Mouse (Mus musculus): ENCODE data around the gene Ccpg1os. TPM values are rescaled to one million over a fixed set of nuclear protein-coding genes. Genes with fewer than 3 reads are reported as not detected.

Gene Ccpg1os
- polyA plus RNA-seq, 1 experiment from 2014 or later = 13.3 TPM

- DNase-seq (ENCODE audit: low spot score) = no peak
These were observed 2.5 kb upstream of the Ccpg1os start for GRCm38 (mm10) chr9:72987703-72988102.

GRCm38 (mm10) chr9:72983066-72983465 is 2.1 kb downstream of the Ccpg1os start:
- DNase-seq (ENCODE audit: low spot score) = no peak

DNA sequence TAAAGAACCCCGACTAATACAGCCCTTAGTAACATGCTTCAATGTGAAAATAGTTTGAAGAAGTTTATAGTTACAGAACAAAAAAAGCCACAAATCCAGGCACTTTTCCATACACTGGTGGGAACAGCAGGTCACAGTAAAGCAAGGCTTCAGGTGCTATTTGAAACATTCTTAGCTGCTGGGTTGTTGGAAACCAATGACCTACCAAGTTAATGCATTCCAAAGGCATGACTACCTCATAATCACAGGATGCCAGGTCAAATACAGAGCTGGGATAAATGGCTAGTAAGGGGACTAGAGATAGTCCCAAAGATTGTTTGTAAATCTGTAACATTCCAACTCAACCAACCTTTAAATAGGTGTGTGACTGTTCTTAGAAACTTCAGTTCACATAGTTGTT is 9.9 kb downstream of the Ccpg1os start:
- no peak for DNase-seq (ENCODE audit: low spot score)

GRCm38 (mm10) chr9:72974734-72975133 is 10.4 kb downstream of the Ccpg1os start:
- DNase-seq (ENCODE audit: low spot score) = no peak

GRCm38 (mm10) chr9:72972984-72973383 is 12.2 kb downstream of the Ccpg1os start:
- no peak for DNase-seq (ENCODE audit: low spot score)

DNA sequence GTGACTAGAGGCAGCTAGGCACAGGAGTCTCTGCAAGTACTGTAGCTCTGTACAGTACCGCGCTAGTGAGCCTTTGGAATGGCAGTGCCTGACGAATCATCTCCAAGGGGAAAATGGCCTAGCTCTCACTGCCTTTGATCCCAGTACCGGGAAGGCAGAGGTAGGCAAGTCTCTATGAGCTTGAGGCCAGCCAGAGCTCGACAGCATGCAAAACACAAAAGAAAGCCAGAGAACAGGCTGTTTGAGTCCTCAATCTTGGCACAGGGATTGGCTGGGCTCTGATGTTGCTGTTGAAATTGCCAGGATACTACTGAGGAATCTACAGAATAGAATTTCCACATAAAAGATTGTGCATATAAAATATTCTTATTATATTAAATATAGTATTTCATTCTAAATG is 12.7 kb downstream of the Ccpg1os start:
- no peak for DNase-seq (ENCODE audit: low spot score)

GRCm38 (mm10) chr9:72969874-72970273 is 15.3 kb downstream of the Ccpg1os start:
- DNase-seq (ENCODE audit: low spot score) = peak; percentile 72

DNA sequence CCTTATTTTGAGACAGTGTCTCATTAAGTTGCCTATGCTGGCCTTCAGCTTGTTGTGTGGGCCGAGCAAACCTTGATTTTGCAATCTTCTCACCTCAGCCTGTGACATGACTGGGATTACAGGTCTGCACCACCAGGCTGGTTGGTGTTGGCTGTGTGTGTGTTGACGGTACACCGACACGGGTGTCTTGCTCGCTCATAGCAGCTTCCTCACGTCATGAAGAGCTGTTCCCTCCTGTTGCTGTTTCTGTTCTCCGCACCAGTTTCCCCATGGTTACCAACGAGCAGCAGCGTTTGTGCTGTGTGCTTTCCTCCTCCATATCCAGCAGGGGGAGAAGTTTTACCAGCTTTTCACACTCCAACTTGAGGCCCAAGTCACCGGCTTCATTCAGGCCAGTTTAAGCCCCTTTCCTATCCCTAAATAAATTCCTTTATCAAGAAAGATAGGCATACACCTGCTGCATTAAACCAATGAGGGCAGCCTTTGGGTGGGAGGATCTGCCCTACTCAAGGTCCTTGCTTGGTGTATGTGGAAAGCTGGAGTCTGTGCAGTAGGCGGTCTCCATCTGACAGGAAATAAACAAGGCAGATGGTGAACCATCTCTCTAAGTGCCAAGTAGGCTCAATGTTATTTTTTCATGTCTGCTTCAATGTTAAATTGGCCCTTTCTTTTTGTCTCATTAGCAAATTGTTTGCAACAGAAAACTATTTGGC is 16.7 kb downstream of the Ccpg1os start:
- peak; percentile 80 for DNase-seq (ENCODE audit: low spot score)

DNA sequence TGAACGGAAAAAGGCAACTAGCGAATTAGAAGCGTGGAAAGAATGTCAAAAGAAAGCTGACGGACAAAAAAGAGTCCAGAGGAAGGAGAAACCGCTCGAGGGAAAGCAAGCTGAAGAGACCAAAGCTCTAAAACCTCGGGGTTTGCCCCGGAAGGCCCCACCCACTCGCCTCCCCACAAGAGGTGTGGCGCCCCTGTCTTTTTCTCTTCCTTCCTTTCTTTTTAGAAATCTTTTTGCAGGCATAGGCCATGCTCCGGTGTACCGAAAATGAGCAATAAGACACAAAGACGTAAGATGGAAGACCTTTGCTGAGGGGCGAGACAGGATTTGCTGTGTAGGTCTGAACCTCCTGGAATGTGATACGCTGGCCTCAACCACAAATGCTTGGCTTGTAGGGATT is 23.2 kb downstream of the Ccpg1os start:
- peak; percentile 70 for DNase-seq (ENCODE audit: low spot score)

- DNase-seq (ENCODE audit: low spot score) = no peak
These were observed 23.8 kb downstream of the Ccpg1os start for GRCm38 (mm10) chr9:72961346-72961745.

DNA sequence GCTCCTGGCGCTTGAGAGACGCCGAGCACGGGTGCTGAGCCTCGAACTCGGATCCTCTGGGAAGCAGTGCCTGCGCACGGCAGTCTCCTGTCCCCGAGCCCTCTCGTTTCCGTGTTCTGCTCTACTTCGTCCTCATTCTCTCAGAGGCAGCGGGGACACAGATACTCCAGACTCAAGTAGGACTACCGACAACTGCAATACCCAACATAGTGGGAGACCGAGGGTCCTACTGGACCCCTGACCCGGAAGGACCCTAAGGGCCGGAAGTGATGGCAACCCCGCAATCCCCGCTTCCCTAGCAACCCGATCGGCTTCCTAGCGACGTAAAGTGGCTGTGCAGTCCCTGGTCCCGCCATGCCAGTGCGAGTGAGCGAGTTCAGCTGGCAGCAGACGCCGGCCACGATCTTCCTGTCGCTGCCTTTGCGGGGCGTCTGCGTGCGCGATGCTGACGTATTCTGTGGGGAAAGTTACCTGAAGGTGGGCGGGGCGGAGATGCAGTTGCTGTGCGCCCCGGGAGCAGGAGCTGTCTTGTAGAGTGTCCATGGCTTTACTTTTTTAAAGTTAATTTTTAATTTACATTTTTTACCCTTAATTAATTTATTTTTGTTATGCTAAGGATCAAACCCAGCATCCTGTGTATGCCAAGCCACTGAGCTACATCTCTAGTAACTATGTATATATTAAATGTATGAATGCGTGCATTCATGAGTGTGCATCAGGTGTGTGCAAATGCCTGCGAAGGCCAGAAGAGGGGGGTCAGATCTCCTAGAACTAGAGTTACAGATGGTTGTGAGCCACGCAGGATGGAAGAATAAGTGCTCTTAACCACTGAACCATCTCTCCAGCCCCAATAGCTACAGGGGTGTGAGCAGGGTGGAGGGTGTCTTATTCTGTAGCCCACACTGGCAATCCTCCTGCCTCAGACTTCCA is 26.4 kb downstream of the Ccpg1os start, which contains the start of the genes Dyx1c1 and Gm44503:
Gene Dyx1c1, plus strand, starts transcription at position 265 of the 930 bp plus-strand sequence.
Gene Gm44503, plus strand, starts transcription at position 332 of the 930 bp plus-strand sequence.
- DNase-seq (ENCODE audit: low spot score) = peak; percentile 91

- DNase-seq (ENCODE audit: low spot score) = peak; percentile 62
These were observed 29.6 kb downstream of the Ccpg1os start for GRCm38 (mm10) chr9:72955546-72955945.

GRCm38 (mm10) chr9:72954746-72955145 is 30.4 kb downstream of the Ccpg1os start:
- peak; percentile 33 for DNase-seq (ENCODE audit: low spot score)

DNA sequence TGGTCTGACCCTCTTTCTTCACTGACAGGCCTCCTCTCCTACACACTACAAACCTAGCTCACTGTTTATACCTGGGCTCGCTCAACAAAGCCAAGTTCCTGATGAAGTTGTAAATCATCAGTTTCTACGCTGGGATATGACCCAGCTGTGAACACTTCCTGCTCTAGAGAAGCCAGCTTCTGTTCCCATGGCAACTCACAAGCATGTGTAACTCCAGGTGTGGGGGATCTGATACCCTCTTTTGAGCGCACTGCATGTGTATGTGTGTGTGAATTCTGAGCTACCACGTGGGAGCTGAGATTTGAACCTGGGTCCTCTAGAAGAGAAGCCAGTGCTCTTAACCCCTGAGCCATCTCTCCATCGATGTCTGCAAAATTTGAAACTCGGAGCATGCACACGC is 35.6 kb downstream of the Ccpg1os start:
- DNase-seq (ENCODE audit: low spot score) = peak; percentile 58

GRCm38 (mm10) chr9:72947010-72947409 is 38.2 kb downstream of the Ccpg1os start:
- DNase-seq (ENCODE audit: low spot score) = no peak

GRCm38 (mm10) chr9:72944286-72944685 is 40.9 kb downstream of the Ccpg1os start:
- DNase-seq (ENCODE audit: low spot score) = no peak

DNA sequence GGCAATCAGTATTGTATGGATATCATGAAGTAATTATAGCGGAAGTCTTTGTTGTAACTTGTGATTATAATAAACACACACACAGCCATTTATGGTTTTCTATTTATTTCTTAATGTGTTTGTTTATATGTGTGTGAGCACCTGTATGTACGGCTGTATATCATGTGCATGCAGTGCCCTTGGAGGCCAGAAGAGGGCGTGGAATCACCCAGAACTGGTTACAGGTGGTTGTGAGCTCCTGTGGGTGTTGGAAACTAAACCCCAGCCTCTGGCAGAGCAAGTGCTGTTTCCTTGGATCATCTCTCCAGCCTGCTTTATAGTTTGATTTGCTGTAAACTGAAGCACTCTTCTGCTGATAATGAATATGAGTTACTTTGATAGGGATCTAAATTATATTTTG is 41.8 kb downstream of the Ccpg1os start:
- DNase-seq (ENCODE audit: low spot score) = peak; percentile 17

DNA sequence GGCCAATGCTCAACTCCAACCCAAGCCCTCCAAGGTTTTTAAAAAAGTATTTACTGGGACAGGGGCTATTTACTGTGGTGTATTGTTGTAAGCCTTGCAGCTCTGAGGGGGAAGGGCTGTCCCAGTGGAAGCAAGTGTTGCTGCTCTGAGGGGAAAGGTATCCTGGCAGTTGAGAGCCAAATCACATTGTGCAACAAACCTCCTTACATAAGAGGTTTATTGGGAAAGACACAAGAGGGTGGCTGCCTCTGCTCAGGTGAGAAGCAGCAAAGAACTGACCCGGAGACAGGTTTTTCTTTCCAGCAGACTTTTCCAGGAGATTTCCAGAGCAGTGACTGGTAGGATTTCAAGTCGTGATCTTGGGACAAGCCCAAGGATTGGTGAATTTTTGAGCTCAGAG is 48.9 kb downstream of the Ccpg1os start:
- DNase-seq (ENCODE audit: low spot score) = no peak

GRCm38 (mm10) chr9:72935309-72935708 is 49.9 kb downstream of the Ccpg1os start:
- DNase-seq (ENCODE audit: low spot score) = no peak

GRCm38 (mm10) chr9:72931166-72931790 is 53.9 kb downstream of the Ccpg1os start:
- DNase-seq (ENCODE audit: low spot score) = no peak
